ENCODE assay signal across 9 mouse cellular contexts in genomic region chr15:7194147-7194720, GRCm38 (mm10).
DNase-seq lines count a peak whose midpoint lies in the region; ATAC-seq lines count a peak whose summit lies in the region.
"Had no signal": no experiment of that assay in that cellular context is flagged by ENCODE, and none has a peak within 500 bp of the region (broad histone marks: within the 10 kb centered on the region; RNA-seq: fewer than 3 reads in every experiment).

No protein-coding gene starts in this region.

- peak overlapping the region; percentile 68 for H3K27ac ChIP-seq in heart, embryonic 16.5 days (ENCODE audit: low read length)
- peak overlapping the region; percentile 54 for H3K27ac ChIP-seq in embryonic facial prominence, embryonic 14.5 days (replicated peaks; ENCODE audit: low read depth, low read length)
- peak overlapping the region; percentile 90 for H3K27ac ChIP-seq in neural tube, embryonic 13.5 days (replicated peaks)

- H3K9me3 ChIP-seq in heart, embryonic 16.5 days (replicated peaks; ENCODE audit: control insufficient read depth, low read length) = no peaks in the 10 kb centered on the region
- H3K9me3 ChIP-seq in embryonic facial prominence, embryonic 14.5 days (ENCODE audit: control insufficient read depth, low read length) = no peaks in the 10 kb centered on the region
- no peaks in the 10 kb centered on the region for H3K9me3 ChIP-seq in neural tube, embryonic 13.5 days

- H3K4me2 ChIP-seq in heart, embryonic 16.5 days (ENCODE audit: low read depth, low read length) = no peak overlapping the region
- 0 out of 2 replicates have a peak overlapping the region, but pooled peaks have one; percentile 6 for H3K4me2 ChIP-seq in embryonic facial prominence, embryonic 14.5 days (ENCODE audit: low read depth, low read length)
- peak overlapping the region; percentile 5; the same call in 1 of the 2 replicates for H3K4me2 ChIP-seq in neural tube, embryonic 13.5 days

- H3K27me3 ChIP-seq in heart, embryonic 16.5 days (ENCODE audit: control insufficient read depth, insufficient read depth, low read length) = no peaks in the 10 kb centered on the region
- H3K27me3 ChIP-seq in embryonic facial prominence, embryonic 14.5 days (replicated peaks; ENCODE audit: control insufficient read depth, insufficient read depth, low read length) = no peaks in the 10 kb centered on the region
- no peaks in the 10 kb centered on the region for H3K27me3 ChIP-seq in neural tube, embryonic 13.5 days

- peaks cover 37% of the 10 kb centered on the region for H3K4me1 ChIP-seq in heart, embryonic 16.5 days (ENCODE audit: control insufficient read depth, insufficient read depth, low read length)
- H3K4me1 ChIP-seq in embryonic facial prominence, embryonic 14.5 days (ENCODE audit: control insufficient read depth, insufficient read depth, low read length) = peaks cover 36% of the 10 kb centered on the region
- peaks cover 70% of the 10 kb centered on the region for H3K4me1 ChIP-seq in neural tube, embryonic 13.5 days (replicated peaks)

- H3K36me3 ChIP-seq in heart, embryonic 16.5 days (ENCODE audit: control insufficient read depth, insufficient read depth) = peaks cover 13% of the 10 kb centered on the region; the same call in 1 of the 2 replicates
- H3K36me3 ChIP-seq in embryonic facial prominence, embryonic 14.5 days (ENCODE audit: control insufficient read depth, insufficient read depth, low read length) = peaks cover 24% of the 10 kb centered on the region
- H3K36me3 ChIP-seq in neural tube, embryonic 13.5 days = peaks cover 24% of the 10 kb centered on the region

- no peak for DNase-seq in heart, adult 18-20 months
- DNase-seq in embryonic facial prominence, embryonic 14.5 days (ENCODE audit: low spot score) = peak; percentile 87
- peak; percentile 15 to 20 for DNase-seq in left cerebral cortex, adult 18-20 months (ENCODE audit: low spot score in 2 of 2)
- no peak for DNase-seq in gastrocnemius, adult 8-10 months (ENCODE audit: low spot score in 2 of 2)
- no peak for DNase-seq in adrenal gland, postnatal 25 days
- no peak for DNase-seq in frontal cortex, postnatal 10 days (ENCODE audit: low spot score in 2 of 2)
- DNase-seq: kidney, postnatal 36 days had no signal

- WGBS in heart, embryonic 16.5 days = 31% methylated on average over 13 of the region's 13 CpGs
- 10% methylated on average over 13 of the region's 13 CpGs for WGBS in embryonic facial prominence, embryonic 14.5 days
- WGBS in neural tube, embryonic 13.5 days = 7% methylated on average over 13 of the region's 13 CpGs

- H3K9ac ChIP-seq in heart, embryonic 16.5 days (ENCODE audit: low read length) = peak overlapping the region; percentile 29
- peak overlapping the region; percentile 3; the same call in 1 of the 2 replicates for H3K9ac ChIP-seq in embryonic facial prominence, embryonic 14.5 days (ENCODE audit: low read depth, low read length)
- no peak overlapping the region for H3K9ac ChIP-seq in neural tube, embryonic 13.5 days

- no peak for ATAC-seq in heart, embryonic 16.5 days (replicated peaks; ENCODE audit: extremely low read depth, insufficient read depth, low FRiP score)
- ATAC-seq in embryonic facial prominence, embryonic 14.5 days (ENCODE audit: low read depth) = peak; percentile 83
- peak; percentile 66 for ATAC-seq in neural tube, embryonic 13.5 days (ENCODE audit: low read depth)

- H3K4me3 ChIP-seq in heart, embryonic 16.5 days (ENCODE audit: low read length) = no peak overlapping the region
- no peak overlapping the region for H3K4me3 ChIP-seq in embryonic facial prominence, embryonic 14.5 days (ENCODE audit: low read depth, low read length)
- H3K4me3 ChIP-seq in neural tube, embryonic 13.5 days = no peak overlapping the region

Comparison
In these comparisons a context has a peak if more than half of its experiments do, and no peak if none do; other contexts are left out.
1. DNase-seq: peak in embryonic facial prominence, embryonic 14.5 days (single experiment) and left cerebral cortex, adult 18-20 months (2 of 2); none in heart, adult 18-20 months (0 of 2), gastrocnemius, adult 8-10 months (0 of 2), adrenal gland, postnatal 25 days (single experiment) and frontal cortex, postnatal 10 days (0 of 2).
2. Peak in every context shown above with its lines, with median percentiles within 50 percentile points of each other: H3K27ac ChIP-seq.